ENCODE assay signal across 13 mouse cellular contexts in the genomic region with DNA sequence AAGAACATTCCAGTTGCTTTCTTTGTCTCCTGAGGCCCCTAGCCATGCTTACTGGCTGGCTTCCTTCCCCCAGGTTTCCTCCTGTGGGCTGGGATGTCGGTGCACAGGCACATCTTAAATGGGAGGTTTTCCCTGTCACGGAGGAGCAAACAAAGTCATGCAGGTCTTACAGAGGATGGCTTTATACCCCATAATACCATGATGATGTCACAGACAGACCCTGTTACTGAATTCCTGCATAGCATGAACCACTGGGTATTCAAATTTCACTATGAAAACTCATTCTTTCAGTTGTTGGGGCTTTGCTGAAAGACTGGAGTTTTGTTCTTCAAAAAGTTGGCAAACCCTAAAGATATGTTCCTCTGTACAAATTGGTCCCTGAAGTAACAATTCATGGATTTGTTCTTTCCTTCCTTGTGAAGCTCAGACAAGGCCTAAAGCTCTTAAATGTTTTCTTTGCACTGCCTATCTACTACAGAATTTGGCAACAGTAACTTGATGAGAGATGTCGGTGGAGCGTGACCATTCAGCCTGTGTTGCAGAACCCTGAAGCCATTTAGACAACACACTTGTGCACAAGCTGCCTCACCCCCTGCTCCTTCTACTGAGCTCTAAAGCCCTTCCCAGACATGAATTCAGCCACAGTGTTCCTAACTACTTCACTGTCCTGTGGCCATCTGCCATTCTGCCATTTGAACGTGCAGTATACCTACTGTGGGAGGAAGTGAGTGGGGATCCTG. TPM values are rescaled to one million over a fixed set of nuclear protein-coding genes. Genes with fewer than 3 reads are reported as not detected.
DNase-seq lines count a peak whose midpoint lies in the region; ATAC-seq and TF ChIP-seq lines count a peak whose summit lies in the region.
"Had no signal": no experiment of that assay in that cellular context is flagged by ENCODE, and none has a peak within 500 bp of the region (broad histone marks: within the 10 kb centered on the region; RNA-seq: fewer than 3 reads in every experiment).

No protein-coding gene starts in this region.

- peaks cover 43% of the 10 kb centered on the region for H3K4me1 ChIP-seq in liver, embryonic 13.5 days (replicated peaks)
- H3K4me1 ChIP-seq in intestine, postnatal 0 days (replicated peaks; ENCODE audit: control insufficient read depth, insufficient read depth, low read length): peaks cover 6% of the 10 kb centered on the region
- H3K4me1 ChIP-seq: forebrain, embryonic 13.5 days; midbrain, embryonic 15.5 days had no signal

- no peak overlapping the region for H3K4me3 ChIP-seq in liver, embryonic 13.5 days (replicated peaks)
- no peak overlapping the region for H3K4me3 ChIP-seq in intestine, postnatal 0 days (ENCODE audit: low read depth, low read length)
- H3K4me3 ChIP-seq: forebrain, embryonic 13.5 days; left cerebral cortex, adult 2 months; lung, embryonic 15.5 days; midbrain, embryonic 15.5 days had no signal

- DNase-seq in cerebellum, postnatal 10 days: peak; percentile 8 to 19
- DNase-seq in cerebellum, postnatal 36 days: no peak
- no peak for DNase-seq in liver, embryonic 13.5 days
- DNase-seq in liver: no peak
- DNase-seq in kidney, postnatal 36 days: peak; percentile 32 to 40
- no peak for DNase-seq in spleen, adult 18-20 months
- no peak for DNase-seq in embryo, embryonic 10 days (ENCODE audit: low spot score)
- DNase-seq: gastrocnemius, postnatal 36 days had no signal

- H3K27me3 ChIP-seq in liver, embryonic 13.5 days: no peaks in the 10 kb centered on the region
- no peaks in the 10 kb centered on the region for H3K27me3 ChIP-seq in intestine, postnatal 0 days (replicated peaks; ENCODE audit: control insufficient read depth, insufficient read depth, low read length)
- H3K27me3 ChIP-seq: forebrain, embryonic 13.5 days; lung, embryonic 15.5 days; midbrain, embryonic 15.5 days had no signal

- 69% methylated on average over 5 of the region's 5 CpGs for WGBS in liver, embryonic 13.5 days (ENCODE audit: insufficient replicate concordance)
- 63% methylated on average over 5 of the region's 5 CpGs for WGBS in intestine, postnatal 0 days

- H3K36me3 ChIP-seq in liver, embryonic 13.5 days: no peaks in the 10 kb centered on the region
- no peaks in the 10 kb centered on the region for H3K36me3 ChIP-seq in intestine, postnatal 0 days (ENCODE audit: control insufficient read depth, insufficient read depth)
- H3K36me3 ChIP-seq: lung, embryonic 15.5 days; midbrain, embryonic 15.5 days had no signal

- TF ChIP-seq CTCF in intestine, postnatal 0 days (IDR thresholded peaks at IDR 0.05; ENCODE audit: low read depth): no peak

- no peak overlapping the region for H3K4me2 ChIP-seq in liver, embryonic 13.5 days
- no peak overlapping the region for H3K4me2 ChIP-seq in intestine, postnatal 0 days (replicated peaks; ENCODE audit: low read depth)
- H3K4me2 ChIP-seq: forebrain, embryonic 13.5 days; lung, embryonic 15.5 days; midbrain, embryonic 15.5 days had no signal

- H3K9me3 ChIP-seq in liver, embryonic 13.5 days (replicated peaks): no peaks in the 10 kb centered on the region
- H3K9me3 ChIP-seq in intestine, postnatal 0 days (ENCODE audit: control insufficient read depth): no peaks in the 10 kb centered on the region
- H3K9me3 ChIP-seq: forebrain, embryonic 13.5 days; lung, embryonic 15.5 days; midbrain, embryonic 15.5 days had no signal

- H3K9ac ChIP-seq in liver, embryonic 13.5 days: no peak overlapping the region
- H3K9ac ChIP-seq in intestine, postnatal 0 days (ENCODE audit: low read depth, low read length): no peak overlapping the region
- H3K9ac ChIP-seq: forebrain, embryonic 13.5 days; lung, embryonic 15.5 days; midbrain, embryonic 15.5 days had no signal

- no peak for ATAC-seq in liver, embryonic 13.5 days (ENCODE audit: low read depth)
- ATAC-seq in intestine, postnatal 0 days: no peak
- ATAC-seq: forebrain, embryonic 13.5 days; midbrain, embryonic 15.5 days had no signal

- 0 out of 2 replicates have a peak overlapping the region, but pooled peaks have one; percentile 1 for H3K27ac ChIP-seq in liver, embryonic 13.5 days
- H3K27ac ChIP-seq in intestine, postnatal 0 days (ENCODE audit: low read depth, low read length): peak overlapping the region; percentile 73
- H3K27ac ChIP-seq: forebrain, embryonic 13.5 days; left cerebral cortex, adult 2 months; lung, embryonic 15.5 days; midbrain, embryonic 15.5 days had no signal

RNA-seq across cellular contexts. Expression of a gene that starts 57.8 kb away (rescaled TPM):
- 7.5 and 7.7 TPM in 2 replicates for polyA plus RNA-seq in liver, embryonic 13.5 days (2015; fragmentation: Nextera tagmentation; extraction: Ambion mirVana)
- 13.5 and 15.6 TPM in 2 replicates for polyA plus RNA-seq in intestine, postnatal 0 days (2015; fragmentation: Nextera tagmentation; extraction: Ambion mirVana)

Comparison
In these comparisons a context has a peak if more than half of its experiments do, and no peak if none do; other contexts are left out.
1. DNase-seq: peak in cerebellum, postnatal 10 days (2 of 2) and kidney, postnatal 36 days (2 of 2); none in cerebellum, postnatal 36 days (0 of 2), liver, embryonic 13.5 days (single experiment), liver (single experiment), spleen, adult 18-20 months (0 of 2) and embryo, embryonic 10 days (single experiment).